Mouse (Mus musculus) embryonic facial prominence, embryonic 14.5 days (tissue): Measurements from ENCODE around the gene Tab2. TPM values are rescaled to one million over a fixed set of nuclear protein-coding genes. Genes with fewer than 3 reads are reported as not detected.
A peak's percentile ranks its signal among the peaks of the same experiment; 100 is the strongest.

Experiments used
- ATAC-seq: fragments of 200-750 bp; cut with Nextera tagmentation; 2 replicates; pipeline ENCODE4 v1.8.0; 2017; ENCODE audit warnings: low read depth, moderate number of reproducible peaks, moderate TSS enrichment
- DNase-seq: peaks from one replicate; pipeline ENCODE4 v3.0.0-alpha.2; 2015; ENCODE audit warnings: low spot score
- H3K27ac ChIP-seq: fragments of 300-500 bp; sonication (generic); replicated peaks from 2 replicates; pipeline ENCODE4 v1.5.1; 2014; ENCODE audit warnings: low read depth, mild to moderate bottlenecking, low read length, moderate library complexity
- H3K27me3 ChIP-seq: fragments of 300-500 bp; sonication (generic); replicated peaks from 2 replicates; pipeline ENCODE4 v1.6.1; 2014; ENCODE audit warnings: low read length; ENCODE audit not compliant: control insufficient read depth, insufficient read depth
- H3K36me3 ChIP-seq: fragments of 300-500 bp; sonication (generic); 2 replicates; pipeline ENCODE4 v1.6.1; 2014; ENCODE audit warnings: low read length, mixed read lengths; ENCODE audit not compliant: control insufficient read depth, insufficient read depth
- H3K4me1 ChIP-seq: fragments of 300-500 bp; sonication (generic); 2 replicates; pipeline ENCODE4 v1.6.1; 2014; ENCODE audit warnings: antibody characterized with exemption, low read length; ENCODE audit not compliant: control insufficient read depth, insufficient read depth
- H3K4me2 ChIP-seq: fragments of 300-500 bp; sonication (generic); 2 replicates; pipeline ENCODE4 v1.6.1; 2014; ENCODE audit warnings: low read depth, mild to moderate bottlenecking, low read length, moderate library complexity, mixed read lengths
- H3K4me3 ChIP-seq: fragments of 300-500 bp; sonication (generic); 2 replicates; pipeline ENCODE4 v1.5.1; 2014; ENCODE audit warnings: low read depth, mild to moderate bottlenecking, low read length
- H3K9ac ChIP-seq: fragments of 300-500 bp; sonication (generic); 2 replicates; pipeline ENCODE4 v1.6.1; 2014; ENCODE audit warnings: low read depth, mild to moderate bottlenecking, low read length, moderate library complexity, mixed read lengths
- H3K9me3 ChIP-seq: fragments of 300-500 bp; sonication (generic); 2 replicates; pipeline ENCODE4 v1.6.1; 2016; ENCODE audit warnings: low read length; ENCODE audit not compliant: control insufficient read depth
- WGBS: fragments of 180-500 bp; shearing (Covaris S2); extraction: QIAGEN DNeasy Blood & Tissue Kit; methylation state at CpG from one replicate; pipeline ENCODE4 v1.1.7; 2014; 5-methylcytosine and 5-hydroxymethylcytosine counted together
- polyA plus RNA-seq: library from polyadenylated mRNA; unstranded; fragments of >200 nt; fragmentation: Nextera tagmentation; extraction: Ambion mirVana; gene quantifications from 2 replicates; pipeline ENCODE4 v1.2.1, GENCODE M21; 2014

Gene Tab2
- polyA plus RNA-seq, 1 experiment from 2014 or later: 34.9 TPM

GRCm38 (mm10) chr10:7923433-7923832 is 32.6 kb downstream of the Tab2 start:
- Histone ChIP-seq H3K9me3 (no peaks in the 10 kb centered on the region), H3K4me1 (no peaks in the 10 kb centered on the region), H3K4me2 (no peak overlapping the region), H3K36me3 (peaks cover 45% of the 10 kb centered on the region), H3K27me3 (no peaks in the 10 kb centered on the region), H3K9ac (no peak overlapping the region), H3K27ac (no peak overlapping the region), H3K4me3 (no peak overlapping the region)
- ATAC-seq (no peak), DNase-seq (no peak)
- WGBS: 91% methylated on average over 1 of the region's 1 CpGs

GRCm38 (mm10) chr10:7911268-7911667 is 44.8 kb downstream of the Tab2 start:
- H3K9ac ChIP-seq: no peak overlapping the region
- DNase-seq (peak; percentile 68), ATAC-seq (0 out of 2 replicates have a peak, but pooled peaks have one; percentile 64)
- H3K27ac ChIP-seq: no peak overlapping the region
- H3K4me2 ChIP-seq: no peak overlapping the region
- no peaks in the 10 kb centered on the region for H3K27me3 ChIP-seq
- H3K9me3 ChIP-seq: no peaks in the 10 kb centered on the region
- H3K4me1 ChIP-seq: no peaks in the 10 kb centered on the region; the same call in 1 of the 2 replicates
- peaks cover 60% of the 10 kb centered on the region for H3K36me3 ChIP-seq
- H3K4me3 ChIP-seq: no peak overlapping the region
- WGBS: 45% methylated on average over 10 of the region's 10 CpGs

- WGBS: 83% methylated on average over 12 of the region's 12 CpGs
- no peak for DNase-seq
- H3K9ac ChIP-seq: no peak overlapping the region
- H3K4me1 ChIP-seq: no peaks in the 10 kb centered on the region; the same call in 1 of the 2 replicates
- peaks cover 74% of the 10 kb centered on the region for H3K36me3 ChIP-seq
- no peaks in the 10 kb centered on the region for H3K27me3 ChIP-seq
- no peaks in the 10 kb centered on the region for H3K9me3 ChIP-seq
- no peak overlapping the region for H3K4me2 ChIP-seq
- H3K27ac ChIP-seq: no peak overlapping the region
- no peak overlapping the region for H3K4me3 ChIP-seq
- ATAC-seq: no peak
Measured at GRCm38 (mm10) chr10:7907151-7907550, 48.9 kb downstream of the Tab2 start.

GRCm38 (mm10) chr10:7904157-7904556 is 51.9 kb downstream of the Tab2 start:
- no peak overlapping the region for H3K27ac ChIP-seq
- H3K4me3 ChIP-seq: no peak overlapping the region
- H3K4me1 ChIP-seq: no peaks in the 10 kb centered on the region
- WGBS: 91% methylated on average over 5 of the region's 5 CpGs
- H3K9me3 ChIP-seq: no peaks in the 10 kb centered on the region
- no peak overlapping the region for H3K4me2 ChIP-seq
- H3K9ac ChIP-seq: no peak overlapping the region
- ATAC-seq (peak; percentile 48; the same call in 1 of the 2 replicates), DNase-seq (no peak)
- no peaks in the 10 kb centered on the region for H3K27me3 ChIP-seq
- H3K36me3 ChIP-seq: peaks cover 68% of the 10 kb centered on the region

- WGBS: 83% methylated on average over 14 of the region's 14 CpGs
- Histone ChIP-seq H3K9ac (no peak overlapping the region), H3K27me3 (no peaks in the 10 kb centered on the region), H3K27ac (no peak overlapping the region), H3K4me3 (no peak overlapping the region), H3K36me3 (peaks cover 41% of the 10 kb centered on the region), H3K4me2 (no peak overlapping the region), H3K9me3 (no peaks in the 10 kb centered on the region), H3K4me1 (no peaks in the 10 kb centered on the region)
- DNase-seq (no peak), ATAC-seq (no peak)
Measured at GRCm38 (mm10) chr10:7900719-7901627, 55.1 kb downstream of the Tab2 start.

- H3K27ac ChIP-seq: peak overlapping the region; percentile 44
- no peak for ATAC-seq
- WGBS: 77% methylated on average over 11 of the region's 11 CpGs
- H3K4me2 ChIP-seq: no peak overlapping the region
- no peak for DNase-seq
- no peaks in the 10 kb centered on the region for H3K9me3 ChIP-seq
- H3K9ac ChIP-seq: no peak overlapping the region
- no peaks in the 10 kb centered on the region for H3K4me1 ChIP-seq
- H3K36me3 ChIP-seq: no peaks in the 10 kb centered on the region
- no peak overlapping the region for H3K4me3 ChIP-seq
- no peaks in the 10 kb centered on the region for H3K27me3 ChIP-seq
Measured at GRCm38 (mm10) chr10:7888256-7888868, 67.7 kb downstream of the Tab2 start.

- ATAC-seq: peak; percentile 88
- WGBS: 8% methylated on average over 5 of the region's 5 CpGs
Measured at GRCm38 (mm10) chr10:7883524-7883923, 72.5 kb downstream of the Tab2 start.

GRCm38 (mm10) chr10:7881971-7882370 is 74.1 kb downstream of the Tab2 start:
- H3K27ac ChIP-seq: no peak overlapping the region
- no peak overlapping the region for H3K9ac ChIP-seq
- no peaks in the 10 kb centered on the region for H3K9me3 ChIP-seq
- 89% methylated on average over 3 of the region's 3 CpGs for WGBS
- H3K27me3 ChIP-seq: no peaks in the 10 kb centered on the region
- no peaks in the 10 kb centered on the region for H3K36me3 ChIP-seq
- no peak overlapping the region for H3K4me2 ChIP-seq
- H3K4me1 ChIP-seq: no peaks in the 10 kb centered on the region
- no peak overlapping the region for H3K4me3 ChIP-seq
- DNase-seq (no peak), ATAC-seq (no peak)

More at GRCm38 (mm10) chr10:7883524-7883923, 72.5 kb downstream of the Tab2 start:
- no peaks in the 10 kb centered on the region for H3K36me3 ChIP-seq
- no peak overlapping the region for H3K27ac ChIP-seq
- H3K27me3 ChIP-seq: no peaks in the 10 kb centered on the region
- peak; percentile 81 for DNase-seq
- H3K9ac ChIP-seq: no peak overlapping the region
- no peaks in the 10 kb centered on the region for H3K4me1 ChIP-seq
- no peak overlapping the region for H3K4me3 ChIP-seq
- H3K9me3 ChIP-seq: no peaks in the 10 kb centered on the region
- no peak overlapping the region for H3K4me2 ChIP-seq
